Mouse (Mus musculus): ENCODE data around the gene 1700016D06Rik. TPM values are rescaled to one million over a fixed set of nuclear protein-coding genes. Genes with fewer than 3 reads are reported as not detected.

1700016D06Rik gene
- polyA plus RNA-seq, 1 experiment from 2014 or later, result not detected

GRCm38 (mm10) chr8:11625084-11625483 is 75.8 kb downstream of the 1700016D06Rik start:
- 71% methylated on average over 4 of the region's 4 CpGs for WGBS (ENCODE audit: insufficient replicate concordance)
- Histone ChIP-seq H3K4me1 (ENCODE audit: insufficient read depth) (no peaks in the 10 kb centered on the region), H3K36me3 (replicated peaks; ENCODE audit: insufficient read depth, low read length) (peaks cover 30% of the 10 kb centered on the region), H3K9me3 (ENCODE audit: low read length) (no peaks in the 10 kb centered on the region), H3K9ac (replicated peaks) (no peak overlapping the region), H3K4me3 (ENCODE audit: low read depth, low read length) (no peak overlapping the region), H3K27me3 (ENCODE audit: insufficient read depth, low read length) (no peaks in the 10 kb centered on the region), H3K4me2 (ENCODE audit: low read depth, low read length) (no peak overlapping the region), H3K27ac (ENCODE audit: low read depth) (no peak overlapping the region)
- ATAC-seq (no peak), DNase-seq (no peak)
- no peak for TF ChIP-seq EP300 (IDR thresholded peaks at IDR 0.05; ENCODE audit: low read depth)
- TF ChIP-seq CTCF (IDR thresholded peaks at IDR 0.05; ENCODE audit: low read depth), result no peak

- H3K27me3 ChIP-seq (ENCODE audit: insufficient read depth, low read length), result no peaks in the 10 kb centered on the region
- no peak overlapping the region for H3K9ac ChIP-seq (replicated peaks)
- no peaks in the 10 kb centered on the region for H3K9me3 ChIP-seq (ENCODE audit: low read length)
- H3K4me3 ChIP-seq (ENCODE audit: low read depth, low read length), result no peak overlapping the region
- no peak overlapping the region for H3K27ac ChIP-seq (ENCODE audit: low read depth)
- no peaks in the 10 kb centered on the region for H3K4me1 ChIP-seq (ENCODE audit: insufficient read depth)
- 74% methylated on average over 3 of the region's 3 CpGs for WGBS (ENCODE audit: insufficient replicate concordance)
- DNase-seq (no peak), ATAC-seq (no peak)
- no peak overlapping the region for H3K4me2 ChIP-seq (ENCODE audit: low read depth, low read length)
- H3K36me3 ChIP-seq (replicated peaks; ENCODE audit: insufficient read depth, low read length), result peaks cover 46% of the 10 kb centered on the region
- TF ChIP-seq CTCF (IDR thresholded peaks at IDR 0.05; ENCODE audit: low read depth), result no peak
- no peak for TF ChIP-seq EP300 (IDR thresholded peaks at IDR 0.05; ENCODE audit: low read depth)
Measured at GRCm38 (mm10) chr8:11619091-11619490, 81.8 kb downstream of the 1700016D06Rik start.

- TF ChIP-seq CTCF (IDR thresholded peaks at IDR 0.05; ENCODE audit: low read depth) (no peak), EP300 (IDR thresholded peaks at IDR 0.05; ENCODE audit: low read depth) (no peak)
- H3K4me2 ChIP-seq (ENCODE audit: low read depth, low read length), result no peak overlapping the region
- no peak for DNase-seq
- H3K4me1 ChIP-seq (ENCODE audit: insufficient read depth), result no peaks in the 10 kb centered on the region
- no peak overlapping the region for H3K4me3 ChIP-seq (ENCODE audit: low read depth, low read length)
- no peaks in the 10 kb centered on the region for H3K27me3 ChIP-seq (ENCODE audit: insufficient read depth, low read length)
- no peak overlapping the region for H3K9ac ChIP-seq (replicated peaks)
- peaks cover 52% of the 10 kb centered on the region for H3K36me3 ChIP-seq (replicated peaks; ENCODE audit: insufficient read depth, low read length)
- ATAC-seq, result no peak
- 79% methylated on average over 2 of the region's 2 CpGs for WGBS (ENCODE audit: insufficient replicate concordance)
- H3K9me3 ChIP-seq (ENCODE audit: low read length), result no peaks in the 10 kb centered on the region
- no peak overlapping the region for H3K27ac ChIP-seq (ENCODE audit: low read depth)
Measured at GRCm38 (mm10) chr8:11618063-11618462, 82.8 kb downstream of the 1700016D06Rik start.

GRCm38 (mm10) chr8:11616294-11616693 is 84.6 kb downstream of the 1700016D06Rik start:
- H3K36me3 ChIP-seq (replicated peaks; ENCODE audit: insufficient read depth, low read length), result peaks cover 65% of the 10 kb centered on the region
- H3K27ac ChIP-seq (ENCODE audit: low read depth), result no peak overlapping the region
- H3K27me3 ChIP-seq (ENCODE audit: insufficient read depth, low read length), result no peaks in the 10 kb centered on the region
- H3K9me3 ChIP-seq (ENCODE audit: low read length), result no peaks in the 10 kb centered on the region
- no peak for TF ChIP-seq EP300 (IDR thresholded peaks at IDR 0.05; ENCODE audit: low read depth)
- peak; percentile 84 for TF ChIP-seq CTCF (IDR thresholded peaks at IDR 0.05; ENCODE audit: low read depth)
- no peak overlapping the region for H3K9ac ChIP-seq (replicated peaks)
- H3K4me1 ChIP-seq (ENCODE audit: insufficient read depth), result no peaks in the 10 kb centered on the region
- WGBS (ENCODE audit: insufficient replicate concordance), result 8% methylated on average over 1 of the region's 1 CpGs
- no peak overlapping the region for H3K4me2 ChIP-seq (ENCODE audit: low read depth, low read length)
- DNase-seq, result peak; percentile 57
- no peak overlapping the region for H3K4me3 ChIP-seq (ENCODE audit: low read depth, low read length)
- peak; percentile 49; the same call in 1 of the 2 replicates for ATAC-seq

GRCm38 (mm10) chr8:11614126-11614835 is 86.6 kb downstream of the 1700016D06Rik start:
- Histone ChIP-seq H3K4me2 (ENCODE audit: low read depth, low read length) (no peak overlapping the region), H3K4me1 (ENCODE audit: insufficient read depth) (no peaks in the 10 kb centered on the region), H3K36me3 (replicated peaks; ENCODE audit: insufficient read depth, low read length) (peaks cover 63% of the 10 kb centered on the region), H3K9ac (replicated peaks) (no peak overlapping the region), H3K27ac (ENCODE audit: low read depth) (no peak overlapping the region), H3K27me3 (ENCODE audit: insufficient read depth, low read length) (no peaks in the 10 kb centered on the region), H3K9me3 (ENCODE audit: low read length) (no peaks in the 10 kb centered on the region), H3K4me3 (ENCODE audit: low read depth, low read length) (no peak overlapping the region)
- DNase-seq (no peak), ATAC-seq (no peak)
- WGBS (ENCODE audit: insufficient replicate concordance), result 75% methylated on average over 6 of the region's 6 CpGs
- TF ChIP-seq CTCF (IDR thresholded peaks at IDR 0.05; ENCODE audit: low read depth) (no peak), EP300 (IDR thresholded peaks at IDR 0.05; ENCODE audit: low read depth) (no peak)

GRCm38 (mm10) chr8:11608848-11609247 is 92.0 kb downstream of the 1700016D06Rik start:
- Histone ChIP-seq H3K9me3 (ENCODE audit: low read length) (no peaks in the 10 kb centered on the region), H3K27ac (ENCODE audit: low read depth) (no peak overlapping the region), H3K4me2 (ENCODE audit: low read depth, low read length) (no peak overlapping the region), H3K36me3 (replicated peaks; ENCODE audit: insufficient read depth, low read length) (peaks cover 32% of the 10 kb centered on the region), H3K4me3 (ENCODE audit: low read depth, low read length) (no peak overlapping the region), H3K4me1 (ENCODE audit: insufficient read depth) (no peaks in the 10 kb centered on the region), H3K27me3 (ENCODE audit: insufficient read depth, low read length) (no peaks in the 10 kb centered on the region), H3K9ac (replicated peaks) (no peak overlapping the region)
- no peak for DNase-seq
- ATAC-seq, result no peak
- 90% methylated on average over 9 of the region's 9 CpGs for WGBS (ENCODE audit: insufficient replicate concordance)
- TF ChIP-seq CTCF (IDR thresholded peaks at IDR 0.05; ENCODE audit: low read depth) (no peak), EP300 (IDR thresholded peaks at IDR 0.05; ENCODE audit: low read depth) (no peak)

Small RNA genes lying within 50 kb of the gene (microRNA-seq; reads per million reads assigned to microRNA genes)
- not detected for gene Mir7238

Other genes with a start within 250 kb of the 1700016D06Rik start
- 10.7 and 11.1 TPM in 2 replicates for gene Rab20, start 222.4 kb downstream of the 1700016D06Rik start, polyA plus RNA-seq (2015; fragmentation: Nextera tagmentation; extraction: Ambion mirVana)
- gene Naxd, start 203.6 kb downstream of the 1700016D06Rik start, polyA plus RNA-seq (2015; fragmentation: Nextera tagmentation; extraction: Ambion mirVana), result 46.7 and 47.1 TPM in 2 replicates
- gene Cars2, start 150.3 kb downstream of the 1700016D06Rik start, polyA plus RNA-seq (2015; fragmentation: Nextera tagmentation; extraction: Ambion mirVana), result 7.2 and 8.4 TPM in 2 replicates
- gene Ing1, start 145.5 kb downstream of the 1700016D06Rik start, polyA plus RNA-seq (2015; fragmentation: Nextera tagmentation; extraction: Ambion mirVana), result 12.6 and 14.5 TPM in 2 replicates
- gene Ankrd10, start 65.3 kb downstream of the 1700016D06Rik start, polyA plus RNA-seq (2015; fragmentation: Nextera tagmentation; extraction: Ambion mirVana), result 12.1 and 13.0 TPM in 2 replicates
- gene Arhgef7, start 26.7 kb upstream of the 1700016D06Rik start, polyA plus RNA-seq (2015; fragmentation: Nextera tagmentation; extraction: Ambion mirVana), result 7.6 and 9.2 TPM in 2 replicates
- gene Tex29, start 139.4 kb upstream of the 1700016D06Rik start, polyA plus RNA-seq (2015; fragmentation: Nextera tagmentation; extraction: Ambion mirVana), result not detected in 2 replicates